Mouse (Mus musculus): ENCODE measurements around the gene Tex26.

GRCm38 (mm10) chr5:149440180-149440573, 717 bp downstream of the Tex26 start:
- no peak for TF ChIP-seq GATA1 (IDR thresholded peaks at IDR 0.05; ENCODE audit: borderline replicate concordance, low read length)
- no peak for TF ChIP-seq FLI1 (IDR thresholded peaks at IDR 0.05; ENCODE audit: low read length)

All from megakaryocyte, embryonic 14.5 days (primary cell).